Mouse (Mus musculus) CH12.LX (cell line): ENCODE measurements at regions not wholly inside any gene's neighbourhood (a gene's known extent, or its start where the extent isn't known, plus 50 kb on each side); places are given as distances from the start of the nearest gene placed in this dataset.

ENCODE experiments used
- DNase-seq: peaks from one replicate; pipeline ENCODE4 v3.0.0-alpha.2; 2013; ENCODE audit errors: extremely low read depth
- H3K27ac ChIP-seq: 2 replicates; pipeline ENCODE4 v1.5.1; 2012; ENCODE audit warnings: low read depth, mild to moderate bottlenecking, control low read depth, moderate library complexity; ENCODE audit not compliant: insufficient read depth
- H3K27me3 ChIP-seq: replicated peaks from 2 replicates; pipeline ENCODE3; 2012; ENCODE audit warnings: inconsistent platforms
- H3K36me3 ChIP-seq, 2 experiments: replicated peaks in 1 of 2; 2 replicates each; pipeline versions ENCODE3 to v1.6.1; 2012; ENCODE audit warnings: inconsistent platforms in 1 of 2, low read length in 1 of 2, mild to moderate bottlenecking in 1 of 2, mixed read lengths in 1 of 2, moderate library complexity in 1 of 2; ENCODE audit not compliant: control insufficient read depth in 1 of 2, insufficient read depth in 1 of 2
- H3K4me1 ChIP-seq, 2 experiments: 2 replicates each; pipeline ENCODE4 v1.6.1; 2012; ENCODE audit warnings: inconsistent platforms in 1 of 2, moderate library complexity in 1 of 2; ENCODE audit not compliant: insufficient read depth in 2 of 2, control insufficient read depth in 1 of 2
- H3K4me2 ChIP-seq: 2 replicates; pipeline ENCODE4 v1.6.1; 2012; ENCODE audit warnings: low read depth, mild to moderate bottlenecking, control low read depth; ENCODE audit not compliant: poor library complexity, insufficient read depth, severe bottlenecking
- H3K4me3 ChIP-seq, 3 experiments: fragments of 150-350 bp in 1 of 3; sonication (generic) in 1 of 3; replicated peaks in 1 of 3; 2 replicates each; pipeline versions ENCODE3 to v1.5.1; 2011 to 2012; ENCODE audit warnings: low read depth in 2 of 3, low read length in 2 of 3, mild to moderate bottlenecking in 2 of 3, moderate library complexity in 2 of 3, control low read depth in 1 of 3, improper control_type of control experiment in 1 of 3, inconsistent platforms in 1 of 3, mixed read lengths in 1 of 3; ENCODE audit not compliant: poor library complexity in 1 of 3
- H3K79me2 ChIP-seq: replicated peaks from 2 replicates; pipeline ENCODE4 v1.6.1; 2012; ENCODE audit warnings: mild to moderate bottlenecking, moderate library complexity; ENCODE audit not compliant: control insufficient read depth, poor library complexity, insufficient read depth, severe bottlenecking; ENCODE audit errors: extremely low read depth
- H3K9ac ChIP-seq: 2 replicates; pipeline ENCODE4 v1.6.1; 2012; ENCODE audit warnings: low read depth, mild to moderate bottlenecking, control low read depth, moderate library complexity; ENCODE audit not compliant: insufficient read depth
- H3K9me3 ChIP-seq: replicated peaks from 2 replicates; pipeline ENCODE3; 2012; ENCODE audit warnings: low read length, inconsistent platforms, mixed read lengths
- BHLHE40 ChIP-seq: IDR thresholded peaks from 2 replicates; pipeline ENCODE4 v1.6.1; 2011; ENCODE audit warnings: mild to moderate bottlenecking, low read depth, low read length, improper control_type of control experiment
- CHD1 ChIP-seq: IDR thresholded peaks from 2 replicates; pipeline ENCODE4 v1.6.1; 2012; ENCODE audit warnings: low read depth, low read length, improper control_type of control experiment, inconsistent platforms
- CTCF ChIP-seq, 2 experiments: IDR thresholded peaks in 1 of 2; conservative IDR thresholded peaks in 1 of 2; 2 replicates each; pipeline ENCODE4 v1.5.1; 2011 to 2012; ENCODE audit warnings: low read depth in 2 of 2, low read length in 2 of 2, improper control_type of control experiment in 1 of 2, inconsistent platforms in 1 of 2, mild to moderate bottlenecking in 1 of 2, moderate library complexity in 1 of 2
- ETS1 ChIP-seq: conservative IDR thresholded peaks from 2 replicates; pipeline ENCODE4 v1.6.1; 2012; ENCODE audit warnings: low read depth, mild to moderate bottlenecking, inconsistent platforms, low read length, improper control_type of control experiment, moderate library complexity
- GABPA ChIP-seq: IDR thresholded peaks from 2 replicates; pipeline ENCODE4 v1.6.1; 2012; ENCODE audit warnings: low read depth, low read length, improper control_type of control experiment, inconsistent platforms; ENCODE audit not compliant: insufficient replicate concordance
- HCFC1 ChIP-seq: IDR thresholded peaks from 2 replicates; pipeline ENCODE4 v1.6.1; 2012; ENCODE audit warnings: low read depth, mild to moderate bottlenecking, inconsistent platforms, low read length, improper control_type of control experiment
- JUN ChIP-seq: IDR thresholded peaks from 2 replicates; pipeline ENCODE4 v1.6.1; 2011; ENCODE audit warnings: low read depth, mild to moderate bottlenecking, low read length, improper control_type of control experiment, moderate library complexity; ENCODE audit not compliant: insufficient read depth
- JUND ChIP-seq: conservative IDR thresholded peaks from 2 replicates; pipeline ENCODE4 v1.6.1; 2011; ENCODE audit warnings: low read depth, low read length, improper control_type of control experiment
- MEF2A ChIP-seq: IDR thresholded peaks from 2 replicates; pipeline ENCODE4 v1.6.1; 2014; ENCODE audit warnings: low read depth, mild to moderate bottlenecking, inconsistent platforms, low read length, improper control_type of control experiment, borderline replicate concordance
- MXI1 ChIP-seq: IDR thresholded peaks from 2 replicates; pipeline ENCODE4 v1.6.1; 2011; ENCODE audit warnings: mild to moderate bottlenecking, low read depth, low read length, improper control_type of control experiment
- NELFE ChIP-seq: IDR thresholded peaks from 2 replicates; pipeline ENCODE4 v1.6.1; 2011; ENCODE audit warnings: low read depth, low read length, improper control_type of control experiment
- POLR2A ChIP-seq: IDR thresholded peaks from 2 replicates; pipeline ENCODE4 v1.6.1; 2011; ENCODE audit warnings: low read depth, mild to moderate bottlenecking, improper control_type of control experiment, low read length
- POLR2AphosphoS2 ChIP-seq: IDR thresholded peaks from 2 replicates; pipeline ENCODE4 v1.6.1; 2011; ENCODE audit warnings: low read depth, low read length, improper control_type of control experiment
- SIN3A ChIP-seq: IDR thresholded peaks from 2 replicates; pipeline ENCODE4 v1.6.1; 2012; ENCODE audit warnings: low read length, improper control_type of control experiment, inconsistent platforms
- TCF12 ChIP-seq: IDR thresholded peaks from 2 replicates; pipeline ENCODE4 v1.6.1; 2014; ENCODE audit warnings: low read depth, mild to moderate bottlenecking, inconsistent platforms, low read length, improper control_type of control experiment
- ZMIZ1 ChIP-seq: IDR thresholded peaks from 2 replicates; pipeline ENCODE4 v1.6.1; 2012; ENCODE audit warnings: low read depth, mild to moderate bottlenecking, inconsistent platforms, low read length, improper control_type of control experiment
- dilution Hi-C: fragments of 300-500 bp; cut with MboI; formaldehyde crosslinking; loops from 2 replicates; pipeline ENCODE4 v1.14.3; 2020; ENCODE audit warnings: low sequenced_read_pairs; ENCODE audit not compliant: extremely low pct_unique_long_range_greater_than_20kb, extremely low pct_ligation_motif_present
- in situ Hi-C: fragments of 300-500 bp; cut with MboI; formaldehyde crosslinking; loops from 3 replicates; pipeline ENCODE4 v1.14.3; 2019; ENCODE audit warnings: low sequenced_read_pairs, low pct_ligation_motif_present, low pct_unique_long_range_greater_than_20kb, mixed read lengths

- H3K27ac ChIP-seq: no peak overlapping the region
- no peaks in the 10 kb centered on the region for H3K9me3 ChIP-seq
- H3K36me3 ChIP-seq: no peaks in the 10 kb centered on the region
- DNase-seq: no peak
- dilution Hi-C loops: no loop called here
- H3K9ac ChIP-seq: no peak overlapping the region
- H3K79me2 ChIP-seq: no peaks in the 10 kb centered on the region
- in situ Hi-C loops: no loop called here
- no peaks in the 10 kb centered on the region for H3K27me3 ChIP-seq
- no peak overlapping the region for H3K4me2 ChIP-seq
- H3K4me1 ChIP-seq: no peaks in the 10 kb centered on the region
- no peak overlapping the region for H3K4me3 ChIP-seq
- TF ChIP-seq BHLHE40 (no peak), ETS1 (no peak)
Measured at GRCm38 (mm10) chr7:40842344-40842992, 55.7 kb upstream of the Vstm2b start.

GRCm38 (mm10) chr7:40846512-40846911 is 51.6 kb upstream of the Vstm2b start:
- H3K27me3 ChIP-seq: no peaks in the 10 kb centered on the region
- H3K4me2 ChIP-seq: no peak overlapping the region
- H3K79me2 ChIP-seq: no peaks in the 10 kb centered on the region
- no peaks in the 10 kb centered on the region for H3K36me3 ChIP-seq
- TF ChIP-seq SIN3A (no peak), CTCF (conservative IDR thresholded peaks at IDR 0.05 in 1 of 2, IDR thresholded peaks at IDR 0.05 in 1 of 2; ENCODE audit: low read depth in 2 of 2, low read length in 2 of 2) (no peak), JUN (no peak), HCFC1 (no peak), POLR2A (no peak), NELFE (no peak), ETS1 (no peak), MXI1 (no peak), GABPA (no peak), BHLHE40 (no peak), POLR2AphosphoS2 (no peak), CHD1 (no peak), TCF12 (no peak), MEF2A (no peak), ZMIZ1 (no peak), JUND (no peak)
- no peaks in the 10 kb centered on the region for H3K4me1 ChIP-seq
- no peak overlapping the region for H3K9ac ChIP-seq
- DNase-seq: no peak
- no peak overlapping the region for H3K4me3 ChIP-seq
- dilution Hi-C loops: no loop called here
- in situ Hi-C loops: no loop called here
- no peak overlapping the region for H3K27ac ChIP-seq
- no peaks in the 10 kb centered on the region for H3K9me3 ChIP-seq
